8 mouse cellular contexts compared by ENCODE assay signal in genomic region chr8:47288131-47288865, GRCm38 (mm10).
DNase-seq lines count a peak whose midpoint lies in the region; ATAC-seq and TF ChIP-seq lines count a peak whose summit lies in the region.

No protein-coding gene starts in this region.

- H3K9ac ChIP-seq in liver, embryonic 11.5 days (ENCODE audit: low read depth, low read length): peak overlapping the region; percentile 64
- H3K9ac ChIP-seq in neural tube, embryonic 11.5 days (ENCODE audit: low read length): peak overlapping the region; percentile 99

- no peaks in the 10 kb centered on the region for H3K9me3 ChIP-seq in liver, embryonic 11.5 days (ENCODE audit: control insufficient read depth, low read length)
- H3K9me3 ChIP-seq in neural tube, embryonic 11.5 days (ENCODE audit: control insufficient read depth, low read length): no peaks in the 10 kb centered on the region

- H3K36me3 ChIP-seq in thymus, adult 2 months (ENCODE audit: control insufficient read depth, insufficient read depth, low read length): no peaks in the 10 kb centered on the region
- H3K36me3 ChIP-seq in liver, embryonic 11.5 days (ENCODE audit: control insufficient read depth, insufficient read depth, low read length): no peaks in the 10 kb centered on the region
- H3K36me3 ChIP-seq in neural tube, embryonic 11.5 days (ENCODE audit: control insufficient read depth, insufficient read depth, low read length): no peaks in the 10 kb centered on the region

- TF ChIP-seq POLR2A in thymus, adult 2 months (IDR thresholded peaks at IDR 0.05; ENCODE audit: control insufficient read depth, extremely low read depth, insufficient read depth, low read length, poor library complexity): no peak

- no peak for DNase-seq in thymus, adult 2 months
- DNase-seq in thymus, postnatal 0 days (ENCODE audit: low spot score): no peak
- DNase-seq in embryo, embryonic 10.5 days (ENCODE audit: low spot score): peak; percentile 77
- peak; percentile 32 to 49 for DNase-seq in gastrocnemius, postnatal 4 days (ENCODE audit: low spot score in 2 of 2)
- peak; percentile 73 for DNase-seq in kidney, postnatal 10 days
- DNase-seq in liver, embryonic 11.5 days (ENCODE audit: low spot score): peak; percentile 56
- DNase-seq in neural tube, embryonic 11.5 days (ENCODE audit: low spot score): peak; percentile 82

- H3K27ac ChIP-seq in thymus, adult 2 months (ENCODE audit: control insufficient read depth, insufficient read depth, low read length): no peak overlapping the region
- H3K27ac ChIP-seq in liver, embryonic 11.5 days (ENCODE audit: low read depth, low read length): no peak overlapping the region
- peak overlapping the region; percentile 98 for H3K27ac ChIP-seq in neural tube, embryonic 11.5 days (ENCODE audit: low read depth, low read length)

- peak overlapping the region; percentile 81 for H3K4me2 ChIP-seq in liver, embryonic 11.5 days
- H3K4me2 ChIP-seq in neural tube, embryonic 11.5 days (ENCODE audit: low read depth): peak overlapping the region; percentile 81

- H3K4me3 ChIP-seq in thymus, adult 2 months (ENCODE audit: control insufficient read depth, insufficient read depth, low read length): peak overlapping the region; percentile 25; the same call in 1 of the 2 replicates
- peak overlapping the region; percentile 61 for H3K4me3 ChIP-seq in liver, embryonic 11.5 days (ENCODE audit: low read depth, low read length)
- peak overlapping the region; percentile 94 for H3K4me3 ChIP-seq in neural tube, embryonic 11.5 days (ENCODE audit: low read depth, low read length)

- no peak for TF ChIP-seq CTCF in thymus, adult 2 months (IDR thresholded peaks at IDR 0.05; ENCODE audit: borderline replicate concordance, control insufficient read depth, extremely low read depth, insufficient read depth, low read length, poor library complexity)

- no peaks in the 10 kb centered on the region for H3K4me1 ChIP-seq in thymus, adult 2 months (replicated peaks; ENCODE audit: control insufficient read depth, insufficient read depth, low read length)
- no peaks in the 10 kb centered on the region for H3K4me1 ChIP-seq in liver, embryonic 11.5 days (replicated peaks; ENCODE audit: control insufficient read depth, insufficient read depth, low read length)
- peaks cover 26% of the 10 kb centered on the region for H3K4me1 ChIP-seq in neural tube, embryonic 11.5 days (ENCODE audit: control insufficient read depth, insufficient read depth, low read length)

- 2% methylated on average over 70 of the region's 78 CpGs for WGBS in thymus, adult 2 months
- WGBS in liver, embryonic 11.5 days: 1% methylated on average over 67 of the region's 78 CpGs
- WGBS in neural tube, embryonic 11.5 days: under 1% methylated on average over 67 of the region's 78 CpGs

- 0 out of 2 replicates have a peak, but pooled peaks have one; percentile 18 for ATAC-seq in liver, embryonic 11.5 days (replicated peaks; ENCODE audit: low FRiP score)
- peak; percentile 52 for ATAC-seq in neural tube, embryonic 11.5 days (ENCODE audit: insufficient read depth, low FRiP score, low TSS enrichment)
- ATAC-seq in monocyte, adult 5-6 weeks (replicated peaks; ENCODE audit: insufficient number of reproducible peaks, low FRiP score, low TSS enrichment, poor library complexity, severe bottlenecking): no peak

- peaks cover 11% of the 10 kb centered on the region for H3K27me3 ChIP-seq in thymus, adult 2 months (ENCODE audit: control insufficient read depth, insufficient read depth, low read length)
- H3K27me3 ChIP-seq in liver, embryonic 11.5 days (replicated peaks; ENCODE audit: control insufficient read depth, insufficient read depth, low read length): peaks cover 41% of the 10 kb centered on the region
- H3K27me3 ChIP-seq in neural tube, embryonic 11.5 days (ENCODE audit: control insufficient read depth, insufficient read depth, low read length): no peaks in the 10 kb centered on the region

Comparison
In these comparisons a context has a peak if more than half of its experiments do, and no peak if none do; other contexts are left out.
1. DNase-seq: peak in embryo, embryonic 10.5 days (single experiment), gastrocnemius, postnatal 4 days (2 of 2), kidney, postnatal 10 days (single experiment), liver, embryonic 11.5 days (single experiment) and neural tube, embryonic 11.5 days (single experiment); none in thymus, adult 2 months (single experiment) and thymus, postnatal 0 days (single experiment).
2. H3K4me3 ChIP-seq: peak in every context shown above with its lines; median percentile 94 in neural tube, embryonic 11.5 days; 61 in liver, embryonic 11.5 days; 25 in thymus, adult 2 months.